Mouse (Mus musculus) bone marrow macrophage, adult 2 months (primary cell): ENCODE results near the gene Susd1.

Experiments
- CTCF ChIP-seq: IDR thresholded peaks from 2 replicates; pipeline ENCODE4 v1.5.1; 2012; ENCODE audit warnings: low read depth, mild to moderate bottlenecking, low read length, moderate library complexity
- POLR2A ChIP-seq: IDR thresholded peaks from 2 replicates; pipeline ENCODE4 v1.6.1; 2012; ENCODE audit warnings: mild to moderate bottlenecking, low read depth, low read length, borderline replicate concordance

- no peak for TF ChIP-seq CTCF
- TF ChIP-seq POLR2A = no peak
These were observed 110.4 kb downstream of the Susd1 start for GRCm38 (mm10) chr4:59327986-59328385.
